Mouse (Mus musculus): ENCODE results near the gene Cluap1. TPM values are rescaled to one million over a fixed set of nuclear protein-coding genes. Genes with fewer than 3 reads are reported as not detected.

Cluap1 gene
- polyA plus RNA-seq, 1 experiment from 2014 or later: 37.7 TPM

- Histone ChIP-seq H3K4me3 (no peak overlapping the region), H3K9me3 (no peaks in the 10 kb centered on the region), H3K36me3 (peaks cover 51% of the 10 kb centered on the region), H3K4me1 (replicated peaks) (no peaks in the 10 kb centered on the region), H3K27ac (replicated peaks) (no peak overlapping the region), H3K4me2 (no peak overlapping the region), H3K27me3 (no peaks in the 10 kb centered on the region), H3K9ac (no peak overlapping the region)
- no peak for ATAC-seq (ENCODE audit: low FRiP score, low read depth)
- WGBS: 88% methylated on average over 6 of the region's 6 CpGs
Observed at GRCm38 (mm10) chr16:3896046-3896445, 12.6 kb upstream of the Cluap1 start.

- ATAC-seq (ENCODE audit: low FRiP score, low read depth): no peak
- H3K36me3 ChIP-seq: peaks cover 56% of the 10 kb centered on the region
- H3K4me2 ChIP-seq: no peak overlapping the region
- no peak overlapping the region for H3K4me3 ChIP-seq
- no peak overlapping the region for H3K9ac ChIP-seq
- no peaks in the 10 kb centered on the region for H3K4me1 ChIP-seq (replicated peaks)
- H3K9me3 ChIP-seq: no peaks in the 10 kb centered on the region
- H3K27me3 ChIP-seq: no peaks in the 10 kb centered on the region
- no peak overlapping the region for H3K27ac ChIP-seq (replicated peaks)
- 89% methylated on average over 1 of the region's 1 CpGs for WGBS
Observed at GRCm38 (mm10) chr16:3896553-3896952, 12.0 kb upstream of the Cluap1 start.

- WGBS: 78% methylated on average over 2 of the region's 2 CpGs
- Histone ChIP-seq H3K36me3 (peaks cover 26% of the 10 kb centered on the region), H3K4me1 (replicated peaks) (peaks cover 16% of the 10 kb centered on the region), H3K4me3 (no peak overlapping the region), H3K9ac (no peak overlapping the region), H3K27ac (replicated peaks) (no peak overlapping the region), H3K4me2 (peak overlapping the region; percentile 69), H3K27me3 (no peaks in the 10 kb centered on the region), H3K9me3 (no peaks in the 10 kb centered on the region)
- ATAC-seq (ENCODE audit: low FRiP score, low read depth): no peak
Observed at GRCm38 (mm10) chr16:3907471-3907870, 1.1 kb upstream of the Cluap1 start.

- Histone ChIP-seq H3K27ac (replicated peaks) (peak overlapping the region; percentile 82), H3K36me3 (peaks cover 31% of the 10 kb centered on the region), H3K4me3 (peak overlapping the region; percentile 60), H3K4me1 (replicated peaks) (peaks cover 16% of the 10 kb centered on the region), H3K4me2 (peak overlapping the region; percentile 69), H3K9ac (peak overlapping the region; percentile 67), H3K27me3 (no peaks in the 10 kb centered on the region), H3K9me3 (no peaks in the 10 kb centered on the region)
- ATAC-seq (ENCODE audit: low FRiP score, low read depth): no peak; the same call in 1 of the 2 replicates
- WGBS: 8% methylated on average over 20 of the region's 20 CpGs
Observed at GRCm38 (mm10) chr16:3909118-3909517, 517 bp downstream of the Cluap1 start.

GRCm38 (mm10) chr16:3920756-3921155 lies 12.2 kb downstream of the Cluap1 start:
- no peaks in the 10 kb centered on the region for H3K4me1 ChIP-seq (replicated peaks)
- H3K36me3 ChIP-seq: peaks cover 65% of the 10 kb centered on the region
- no peak overlapping the region for H3K4me3 ChIP-seq
- WGBS: 86% methylated on average over 2 of the region's 2 CpGs
- H3K9me3 ChIP-seq: no peaks in the 10 kb centered on the region
- H3K27ac ChIP-seq (replicated peaks): no peak overlapping the region
- no peak overlapping the region for H3K4me2 ChIP-seq
- no peaks in the 10 kb centered on the region for H3K27me3 ChIP-seq
- no peak for ATAC-seq (ENCODE audit: low FRiP score, low read depth)
- H3K9ac ChIP-seq: no peak overlapping the region

- ATAC-seq (ENCODE audit: low FRiP score, low read depth): no peak
- H3K27ac ChIP-seq (replicated peaks): no peak overlapping the region
- H3K9me3 ChIP-seq: no peaks in the 10 kb centered on the region
- H3K27me3 ChIP-seq: no peaks in the 10 kb centered on the region
- 93% methylated on average over 3 of the region's 3 CpGs for WGBS
- no peak overlapping the region for H3K4me2 ChIP-seq
- no peak overlapping the region for H3K9ac ChIP-seq
- H3K36me3 ChIP-seq: peaks cover 65% of the 10 kb centered on the region
- H3K4me3 ChIP-seq: no peak overlapping the region
- no peaks in the 10 kb centered on the region for H3K4me1 ChIP-seq (replicated peaks)
Observed at GRCm38 (mm10) chr16:3923515-3923914, 14.9 kb downstream of the Cluap1 start.

- no peak for ATAC-seq (ENCODE audit: low FRiP score, low read depth)
- Histone ChIP-seq H3K36me3 (peaks cover 67% of the 10 kb centered on the region), H3K27me3 (no peaks in the 10 kb centered on the region), H3K27ac (replicated peaks) (no peak overlapping the region), H3K9me3 (no peaks in the 10 kb centered on the region), H3K9ac (no peak overlapping the region), H3K4me2 (no peak overlapping the region), H3K4me3 (no peak overlapping the region), H3K4me1 (replicated peaks) (no peaks in the 10 kb centered on the region)
- WGBS: 83% methylated on average over 4 of the region's 4 CpGs
Observed at GRCm38 (mm10) chr16:3923966-3924365, 15.4 kb downstream of the Cluap1 start.

- Histone ChIP-seq H3K27me3 (no peaks in the 10 kb centered on the region), H3K9ac (no peak overlapping the region), H3K9me3 (no peaks in the 10 kb centered on the region), H3K36me3 (peaks cover 69% of the 10 kb centered on the region), H3K4me1 (replicated peaks) (no peaks in the 10 kb centered on the region), H3K27ac (replicated peaks) (no peak overlapping the region), H3K4me2 (no peak overlapping the region), H3K4me3 (no peak overlapping the region)
- no peak for ATAC-seq (ENCODE audit: low FRiP score, low read depth)
- WGBS: 63% methylated on average over 1 of the region's 1 CpGs
Observed at GRCm38 (mm10) chr16:3928582-3928981, 20.0 kb downstream of the Cluap1 start.

- H3K27me3 ChIP-seq: no peaks in the 10 kb centered on the region
- no peak for ATAC-seq (ENCODE audit: low FRiP score, low read depth)
- no peak overlapping the region for H3K4me3 ChIP-seq
- no peak overlapping the region for H3K9ac ChIP-seq
- no peaks in the 10 kb centered on the region for H3K9me3 ChIP-seq
- H3K4me2 ChIP-seq: no peak overlapping the region
- no peaks in the 10 kb centered on the region for H3K4me1 ChIP-seq (replicated peaks)
- no peak overlapping the region for H3K27ac ChIP-seq (replicated peaks)
- peaks cover 69% of the 10 kb centered on the region for H3K36me3 ChIP-seq
- 73% methylated on average over 7 of the region's 7 CpGs for WGBS
Observed at GRCm38 (mm10) chr16:3929151-3929550, 20.6 kb downstream of the Cluap1 start.

- peaks cover 79% of the 10 kb centered on the region for H3K36me3 ChIP-seq
- no peaks in the 10 kb centered on the region for H3K9me3 ChIP-seq
- WGBS: 96% methylated on average over 6 of the region's 6 CpGs
- no peak for ATAC-seq (ENCODE audit: low FRiP score, low read depth)
- no peak overlapping the region for H3K9ac ChIP-seq
- H3K4me2 ChIP-seq: no peak overlapping the region
- H3K27me3 ChIP-seq: no peaks in the 10 kb centered on the region
- H3K27ac ChIP-seq (replicated peaks): no peak overlapping the region
- H3K4me3 ChIP-seq: no peak overlapping the region
- no peaks in the 10 kb centered on the region for H3K4me1 ChIP-seq (replicated peaks)
Observed at GRCm38 (mm10) chr16:3933536-3933935, 24.9 kb downstream of the Cluap1 start.

GRCm38 (mm10) chr16:3934091-3934490 lies 25.5 kb downstream of the Cluap1 start:
- H3K4me3 ChIP-seq: no peak overlapping the region
- no peak overlapping the region for H3K27ac ChIP-seq (replicated peaks)
- H3K36me3 ChIP-seq: peaks cover 81% of the 10 kb centered on the region
- H3K27me3 ChIP-seq: no peaks in the 10 kb centered on the region
- 100% methylated on average over 1 of the region's 1 CpGs for WGBS
- no peaks in the 10 kb centered on the region for H3K9me3 ChIP-seq
- H3K4me1 ChIP-seq (replicated peaks): no peaks in the 10 kb centered on the region
- H3K4me2 ChIP-seq: no peak overlapping the region
- no peak for ATAC-seq (ENCODE audit: low FRiP score, low read depth)
- no peak overlapping the region for H3K9ac ChIP-seq

- Histone ChIP-seq H3K4me2 (no peak overlapping the region), H3K36me3 (peaks cover 78% of the 10 kb centered on the region), H3K27ac (replicated peaks) (no peak overlapping the region), H3K4me3 (no peak overlapping the region), H3K9ac (no peak overlapping the region), H3K27me3 (no peaks in the 10 kb centered on the region), H3K9me3 (no peaks in the 10 kb centered on the region), H3K4me1 (replicated peaks) (no peaks in the 10 kb centered on the region)
- no peak for ATAC-seq (ENCODE audit: low FRiP score, low read depth)
- 90% methylated on average over 4 of the region's 4 CpGs for WGBS
Observed at GRCm38 (mm10) chr16:3934701-3935100, 26.1 kb downstream of the Cluap1 start.

- no peak overlapping the region for H3K4me2 ChIP-seq
- H3K27ac ChIP-seq (replicated peaks): no peak overlapping the region
- H3K4me1 ChIP-seq (replicated peaks): no peaks in the 10 kb centered on the region
- H3K4me3 ChIP-seq: no peak overlapping the region
- 88% methylated on average over 1 of the region's 1 CpGs for WGBS
- ATAC-seq (ENCODE audit: low FRiP score, low read depth): no peak
- no peaks in the 10 kb centered on the region for H3K27me3 ChIP-seq
- no peaks in the 10 kb centered on the region for H3K36me3 ChIP-seq
- H3K9me3 ChIP-seq: no peaks in the 10 kb centered on the region
- no peak overlapping the region for H3K9ac ChIP-seq
Observed at GRCm38 (mm10) chr16:3951141-3951540, 42.5 kb downstream of the Cluap1 start.
